Mouse (Mus musculus): ENCODE results near the gene Fam20c. TPM values are rescaled to one million over a fixed set of nuclear protein-coding genes. Genes with fewer than 3 reads are reported as not detected.

Fam20c gene
- total RNA-seq, 2 experiments from 2014 or later = 0.84 TPM; not detected in 1

GRCm38 (mm10) chr5:138755453-138756301, 1.4 kb downstream of the Fam20c start:
- no peak for ATAC-seq (replicated peaks; ENCODE audit: low FRiP score, poor library complexity, severe bottlenecking)

GRCm38 (mm10) chr5:138756311-138757085, 2.2 kb downstream of the Fam20c start:
- ATAC-seq (replicated peaks; ENCODE audit: low FRiP score, poor library complexity, severe bottlenecking) = no peak

- no peak for ATAC-seq (replicated peaks; ENCODE audit: low FRiP score, poor library complexity, severe bottlenecking)
Observed at GRCm38 (mm10) chr5:138757135-138757534, 2.8 kb downstream of the Fam20c start.

GRCm38 (mm10) chr5:138757616-138758015, 3.3 kb downstream of the Fam20c start:
- no peak for ATAC-seq (replicated peaks; ENCODE audit: low FRiP score, poor library complexity, severe bottlenecking)

GRCm38 (mm10) chr5:138758533-138758932, 4.2 kb downstream of the Fam20c start:
- ATAC-seq (replicated peaks; ENCODE audit: low FRiP score, poor library complexity, severe bottlenecking) = no peak

- no peak for ATAC-seq (replicated peaks; ENCODE audit: low FRiP score, poor library complexity, severe bottlenecking)
Observed at GRCm38 (mm10) chr5:138761836-138762334, 7.6 kb downstream of the Fam20c start.

GRCm38 (mm10) chr5:138762361-138762760, 8.0 kb downstream of the Fam20c start:
- ATAC-seq (replicated peaks; ENCODE audit: low FRiP score, poor library complexity, severe bottlenecking) = no peak

GRCm38 (mm10) chr5:138764601-138765000, 10.3 kb downstream of the Fam20c start:
- no peak for ATAC-seq (replicated peaks; ENCODE audit: low FRiP score, poor library complexity, severe bottlenecking)

- no peak for ATAC-seq (replicated peaks; ENCODE audit: low FRiP score, poor library complexity, severe bottlenecking)
Observed at GRCm38 (mm10) chr5:138767650-138768049, 13.3 kb downstream of the Fam20c start.

- no peak for ATAC-seq (replicated peaks; ENCODE audit: low FRiP score, poor library complexity, severe bottlenecking)
Observed at GRCm38 (mm10) chr5:138768704-138769103, 14.4 kb downstream of the Fam20c start.

- no peak for ATAC-seq (replicated peaks; ENCODE audit: low FRiP score, poor library complexity, severe bottlenecking)
Observed at GRCm38 (mm10) chr5:138769126-138769525, 14.8 kb downstream of the Fam20c start.

GRCm38 (mm10) chr5:138775096-138775495, 20.8 kb downstream of the Fam20c start:
- ATAC-seq (replicated peaks; ENCODE audit: low FRiP score, poor library complexity, severe bottlenecking) = no peak

GRCm38 (mm10) chr5:138776346-138776745, 22.0 kb downstream of the Fam20c start:
- no peak for ATAC-seq (replicated peaks; ENCODE audit: low FRiP score, poor library complexity, severe bottlenecking)

- no peak for ATAC-seq (replicated peaks; ENCODE audit: low FRiP score, poor library complexity, severe bottlenecking)
Observed at GRCm38 (mm10) chr5:138778731-138779463, 24.6 kb downstream of the Fam20c start.

- ATAC-seq (replicated peaks; ENCODE audit: low FRiP score, poor library complexity, severe bottlenecking) = no peak
Observed at GRCm38 (mm10) chr5:138779655-138780054, 25.3 kb downstream of the Fam20c start.

- ATAC-seq (replicated peaks; ENCODE audit: low FRiP score, poor library complexity, severe bottlenecking) = no peak
Observed at GRCm38 (mm10) chr5:138782697-138783096, 28.4 kb downstream of the Fam20c start.

GRCm38 (mm10) chr5:138783181-138783580, 28.9 kb downstream of the Fam20c start:
- ATAC-seq (replicated peaks; ENCODE audit: low FRiP score, poor library complexity, severe bottlenecking) = no peak

- no peak for ATAC-seq (replicated peaks; ENCODE audit: low FRiP score, poor library complexity, severe bottlenecking)
Observed at GRCm38 (mm10) chr5:138785986-138786515, 31.7 kb downstream of the Fam20c start.

- ATAC-seq (replicated peaks; ENCODE audit: low FRiP score, poor library complexity, severe bottlenecking) = no peak
Observed at GRCm38 (mm10) chr5:138787648-138788047, 33.3 kb downstream of the Fam20c start.
